Mouse (Mus musculus) right cerebral cortex, postnatal 36 days (tissue): ENCODE results near the gene Usp4.

Experiments
- DNase-seq, 2 experiments: peaks; one replicate each; pipeline ENCODE4 v3.0.0; 2022; ENCODE audit warnings: low spot score in 2 of 2, mixed read lengths in 1 of 2

Usp4 gene

DNA sequence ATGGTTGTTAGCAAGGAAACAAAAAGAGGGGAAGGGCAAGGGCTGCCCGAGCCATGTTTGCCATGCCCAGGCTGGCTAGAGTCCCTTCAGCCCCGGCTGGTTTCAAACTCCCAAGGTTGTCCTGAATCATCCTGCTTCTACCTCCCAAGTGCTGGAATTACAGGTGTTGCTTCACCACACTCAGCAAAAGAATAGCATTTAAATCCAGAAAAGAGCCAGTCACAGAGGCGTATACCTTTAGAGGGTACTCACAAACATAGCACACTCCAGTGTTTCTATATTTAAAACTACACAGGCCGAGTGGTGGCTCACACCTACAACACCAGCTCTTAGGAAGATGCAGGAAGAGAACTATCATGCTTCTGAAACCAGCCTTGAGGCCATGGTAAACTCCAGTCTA lies 61.9 kb downstream of the Usp4 start:
- DNase-seq: no peak

GRCm38 (mm10) chr9:108411381-108411942 lies 63.8 kb downstream of the Usp4 start:
- peak; percentile 73 to 84 for DNase-seq

GRCm38 (mm10) chr9:108412221-108412620 lies 64.6 kb downstream of the Usp4 start:
- no peak for DNase-seq

- DNase-seq: no peak
Measured at GRCm38 (mm10) chr9:108428384-108428783, 80.7 kb downstream of the Usp4 start, which contains the start of gene Ccdc36. Gene Ccdc36, minus strand, starts transcription at chr9:108428484.

GRCm38 (mm10) chr9:108431431-108432067 lies 83.9 kb downstream of the Usp4 start:
- DNase-seq: no peak

DNA sequence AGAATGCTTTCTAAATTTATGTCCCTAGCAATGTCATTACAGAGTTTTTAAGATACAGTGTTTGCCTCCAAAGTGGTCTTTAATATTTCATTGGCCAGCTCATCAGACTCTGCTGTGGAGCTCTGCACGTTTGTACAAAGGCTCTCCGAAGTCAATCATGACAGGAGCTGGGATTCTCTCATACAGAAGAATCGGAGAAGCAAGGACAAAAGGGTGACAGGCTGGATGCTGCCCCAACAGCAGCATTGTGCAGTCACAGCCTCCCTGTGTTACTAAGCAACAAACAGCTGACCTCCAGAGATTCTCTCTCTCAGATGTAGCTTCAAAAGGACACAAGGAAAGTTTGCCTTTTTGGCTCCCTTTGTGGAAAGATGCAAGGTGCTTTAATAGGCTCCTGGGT lies 88.5 kb downstream of the Usp4 start, which contains the start of gene BC048562:
BC048562 (plus strand) TSS at position 301 of the 400 bp plus-strand sequence.
- no peak for DNase-seq

DNA sequence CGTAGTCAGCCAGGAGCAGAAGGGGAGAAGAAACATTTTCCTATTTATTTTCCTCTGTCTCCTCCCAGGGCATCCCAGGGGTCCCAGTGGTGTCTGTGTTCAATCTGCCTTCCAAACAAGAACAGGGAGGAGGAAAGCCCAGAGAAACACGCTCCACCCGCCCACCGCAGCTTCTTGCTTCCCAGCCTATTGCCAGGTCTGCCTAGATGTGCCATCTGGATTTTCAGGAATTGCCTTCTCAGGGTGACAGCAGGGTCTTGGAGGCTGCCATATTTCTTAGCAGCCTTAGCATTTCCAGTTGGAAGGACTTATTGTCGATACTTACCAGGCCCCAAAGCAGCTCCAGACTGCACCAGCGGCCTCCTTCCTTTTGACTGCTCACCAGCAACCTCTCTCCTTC lies 91.5 kb downstream of the Usp4 start:
- no peak for DNase-seq

- DNase-seq: peak in 1 of 2 experiments; percentile 41
Measured at GRCm38 (mm10) chr9:108440485-108440884, 92.8 kb downstream of the Usp4 start.

- DNase-seq: peak in 1 of 2 experiments; percentile 49
Measured at GRCm38 (mm10) chr9:108441236-108441919, 93.7 kb downstream of the Usp4 start.
